Mouse (Mus musculus): Measurements from ENCODE around the gene Fa2h.

Fa2h gene

DNA sequence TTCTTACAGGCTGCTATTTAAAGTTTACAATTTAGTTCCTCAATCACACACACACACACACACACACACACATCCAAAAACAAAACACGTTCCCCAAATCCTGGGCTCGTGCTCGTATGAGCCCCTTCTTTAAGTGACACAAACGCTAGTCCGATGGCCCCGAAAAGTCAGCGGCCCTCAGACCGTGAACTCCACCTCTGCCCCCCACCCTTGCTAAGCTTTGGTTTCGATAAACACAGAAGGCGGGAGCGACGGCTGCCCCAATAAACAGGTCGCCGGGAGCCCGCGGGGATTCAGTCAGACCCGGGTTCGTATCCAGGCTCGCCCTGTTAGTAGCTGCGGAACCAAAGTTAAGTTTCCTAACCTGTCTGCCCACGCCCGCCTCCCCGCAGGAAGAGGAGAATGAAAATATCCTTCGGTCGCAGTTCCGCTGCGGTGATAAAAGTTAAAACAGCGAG lies 94.2 kb downstream of the Fa2h start:
- DNase-seq, result peak; percentile 59

DNA sequence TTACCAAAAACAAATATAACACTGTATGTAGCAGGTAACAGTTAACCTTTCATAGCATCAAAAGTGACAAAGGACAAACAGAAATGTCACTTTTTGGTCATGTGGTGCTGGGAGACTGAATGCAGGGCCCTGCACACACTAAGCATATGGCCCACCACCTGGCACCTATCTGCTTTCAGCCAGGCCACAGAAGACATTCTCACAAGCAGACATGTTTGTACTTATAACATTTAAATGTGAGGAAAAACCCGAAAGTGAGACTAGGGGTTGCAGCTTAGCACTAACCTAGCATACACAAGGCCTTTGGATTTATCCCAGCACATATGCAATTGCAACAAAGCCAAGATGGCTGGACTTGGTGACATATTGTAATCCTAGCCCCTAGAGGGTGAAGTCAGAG lies 95.6 kb downstream of the Fa2h start:
- DNase-seq, result no peak
